Mouse (Mus musculus) left cerebral cortex, postnatal 10 days (tissue): Measurements from ENCODE around the gene Zfp747. TPM values are rescaled to one million over a fixed set of nuclear protein-coding genes. Genes with fewer than 3 reads are reported as not detected.
"Not testable (repeated sequence)": the region's sequence is repeated elsewhere in the genome, so short reads cannot be mapped to it uniquely, and the experiment has no call there.

Experiments
- DNase-seq, 2 experiments: peaks; one replicate each; pipeline ENCODE4 v3.0.0; 2021 to 2022; ENCODE audit warnings: low spot score in 2 of 2, mixed read lengths in 1 of 2; ENCODE audit errors: extremely low spot score in 1 of 2
- intact Hi-C: fragments of 180-260 bp; cut with DNase I; formaldehyde crosslinking; loops from one replicate; pipeline ENCODE4 v1.15.1; 2025
- total RNA-seq, 2 experiments: library from RNA; stranded (reverse); gene quantifications; 2 replicates each; pipeline ENCODE4 v1.2.3; 2021

Zfp747 gene
- 1 to 10 TPM; 7.2 to 7.8 TPM for total RNA-seq

DNA sequence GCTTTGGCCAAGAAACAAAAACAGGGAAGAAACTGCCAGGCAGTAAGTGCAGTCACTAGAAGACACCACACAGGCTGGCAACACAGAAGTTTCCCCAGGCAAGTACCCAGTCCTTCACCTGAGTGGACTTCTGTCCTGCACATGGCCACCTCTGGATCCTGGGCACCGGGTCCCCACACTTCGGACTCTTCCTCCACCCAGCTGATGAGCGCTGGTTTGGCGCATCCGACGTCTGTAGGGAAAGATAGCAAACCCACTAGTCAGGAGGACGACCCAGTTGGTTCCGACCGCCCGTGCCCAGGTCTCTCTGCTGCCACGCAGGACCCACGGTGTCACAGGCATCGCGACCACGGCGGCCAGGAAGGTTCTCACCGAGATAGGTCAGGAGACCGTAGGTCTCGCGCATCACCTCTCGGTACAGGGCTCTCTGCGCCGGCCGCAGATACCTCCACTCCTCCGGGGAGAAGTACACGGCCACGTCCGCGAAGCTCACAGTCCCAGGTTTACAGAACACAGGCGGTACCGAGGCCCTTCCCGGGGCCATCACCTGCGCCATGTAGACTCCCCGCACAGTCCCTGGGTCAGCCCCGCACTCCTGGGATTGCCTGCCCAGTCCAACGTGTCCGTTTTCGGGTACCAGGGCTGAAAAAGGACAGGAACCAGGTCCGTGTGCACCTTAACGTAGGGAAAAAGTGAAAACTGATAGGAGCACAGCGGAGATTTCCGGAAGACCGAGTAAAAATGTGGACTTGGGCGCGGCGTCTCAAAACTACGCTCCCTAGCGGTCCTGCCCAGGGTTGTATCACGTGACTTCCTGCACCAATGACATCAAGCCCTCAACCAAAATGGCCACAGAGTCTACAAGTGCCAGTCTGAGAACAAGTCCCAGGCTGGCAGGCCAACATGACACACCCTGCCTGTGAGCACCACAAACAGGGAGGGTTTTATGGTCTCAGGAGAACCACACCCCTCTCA is at the start of gene Zfp747:
Gene Zfp747, minus strand, starts transcription at position 780 of the 975 bp plus-strand sequence.
- peak; percentile 91 to 93 for DNase-seq
- intact Hi-C loops: not testable (repeated sequence)

- no peak for DNase-seq
- intact Hi-C loops: no loop called here
These were observed 49.4 kb upstream of the Zfp747 start for GRCm38 (mm10) chr7:127425291-127425690.

DNA sequence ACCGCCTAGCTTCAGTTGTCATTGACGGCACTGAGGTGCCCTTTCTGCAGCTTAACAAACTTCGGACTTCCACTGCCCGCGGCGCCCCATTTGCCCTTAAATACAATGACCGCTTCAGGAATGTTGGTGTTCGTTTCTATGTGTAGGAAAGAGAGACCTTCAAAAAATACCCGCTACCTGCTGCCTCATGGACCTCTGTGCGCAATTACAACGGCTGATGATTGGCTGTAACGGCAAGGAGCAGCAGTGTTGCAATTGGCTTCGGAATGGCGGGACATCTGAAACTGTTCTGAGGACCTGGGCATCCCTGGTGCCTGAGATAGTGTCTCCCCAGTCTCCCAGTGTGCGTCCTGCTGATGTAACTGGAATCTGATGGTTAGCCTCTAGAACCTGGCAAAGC is 46.4 kb upstream of the Zfp747 start:
- intact Hi-C loops: no loop called here
- DNase-seq: peak; percentile 37 to 39

DNA sequence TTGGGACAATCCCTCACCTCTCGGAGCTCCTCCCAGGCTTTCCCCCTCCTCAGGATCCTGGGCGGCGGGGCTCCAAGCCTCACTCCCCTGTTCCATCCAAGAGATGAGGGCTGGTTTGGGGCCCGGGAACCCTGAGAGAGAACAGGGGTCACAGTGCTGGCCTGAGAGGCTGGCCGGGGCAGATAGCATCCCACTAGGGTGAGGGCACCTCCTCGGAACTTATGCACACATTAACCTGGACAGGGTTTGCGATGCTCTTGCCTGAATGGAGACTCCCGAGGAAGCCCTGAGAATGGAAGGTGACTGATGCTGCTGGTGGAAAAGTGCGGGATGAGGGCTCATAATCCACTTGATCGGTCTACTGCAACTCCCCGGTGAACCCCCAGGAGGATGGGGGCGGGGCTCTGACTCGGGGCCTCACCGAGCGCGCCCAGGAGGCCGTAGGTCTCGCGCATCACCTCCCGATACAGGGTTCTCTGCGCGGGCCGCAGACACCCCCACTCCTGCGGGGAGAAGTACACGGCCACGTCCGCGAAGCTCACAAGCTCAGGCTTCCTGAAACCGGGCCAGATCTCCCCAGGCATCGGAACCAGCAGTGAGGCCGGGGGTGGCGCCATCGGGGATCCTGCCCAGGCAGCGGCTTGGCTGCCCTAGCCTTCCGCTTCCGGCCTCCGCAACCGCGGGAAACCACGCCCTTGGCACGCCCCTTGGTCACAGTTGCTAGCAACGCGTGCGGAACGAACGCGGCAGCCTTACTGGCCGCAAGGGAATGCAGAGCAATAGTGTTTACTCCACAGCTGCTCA is 45.7 kb upstream of the Zfp747 start, which contains the start of gene Zfp688:
Gene Zfp688, minus strand, starts transcription at position 681 of the 804 bp plus-strand sequence.
- intact Hi-C loops: no loop called here
- peak; percentile 84 to 97 for DNase-seq

GRCm38 (mm10) chr7:127411418-127411817 is 35.6 kb upstream of the Zfp747 start:
- DNase-seq: no peak
- intact Hi-C loops: no loop called here

GRCm38 (mm10) chr7:127406002-127406987 is 30.4 kb upstream of the Zfp747 start, which contains the start of gene Zfp764:
TSS of gene Zfp764 (minus strand) at chr7:127406822.
- intact Hi-C loops: not testable (repeated sequence)
- peak; percentile 81 to 90 for DNase-seq

GRCm38 (mm10) chr7:127404101-127404500 is 28.3 kb upstream of the Zfp747 start:
- intact Hi-C loops, DNase-seq: not testable (repeated sequence)

DNA sequence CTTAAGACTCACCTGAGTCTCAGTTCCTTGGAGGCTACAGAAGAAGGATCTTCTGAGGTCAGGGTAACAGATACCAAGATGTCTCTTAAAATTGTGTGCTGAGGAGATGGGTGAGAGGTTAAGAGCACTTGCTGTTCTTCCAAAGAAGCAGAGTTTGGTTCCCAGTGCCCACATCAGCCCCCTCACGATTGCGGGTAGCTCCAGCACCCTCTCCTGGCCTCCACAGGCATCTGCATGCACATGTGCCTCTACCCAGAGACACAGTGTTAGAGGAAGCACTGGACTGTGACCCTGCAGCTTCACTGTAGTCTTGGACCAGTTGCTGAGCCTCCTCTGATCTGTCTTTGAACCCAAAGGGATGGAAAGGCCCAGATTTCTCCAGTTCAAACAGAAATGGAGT is 27.1 kb upstream of the Zfp747 start:
- intact Hi-C loops: no loop called here

GRCm38 (mm10) chr7:127400355-127400754 is 24.5 kb upstream of the Zfp747 start:
- intact Hi-C loops: no loop called here
- DNase-seq: no peak

More for the DNA sequence above, 27.1 kb upstream of the Zfp747 start:
- DNase-seq: no peak

DNA sequence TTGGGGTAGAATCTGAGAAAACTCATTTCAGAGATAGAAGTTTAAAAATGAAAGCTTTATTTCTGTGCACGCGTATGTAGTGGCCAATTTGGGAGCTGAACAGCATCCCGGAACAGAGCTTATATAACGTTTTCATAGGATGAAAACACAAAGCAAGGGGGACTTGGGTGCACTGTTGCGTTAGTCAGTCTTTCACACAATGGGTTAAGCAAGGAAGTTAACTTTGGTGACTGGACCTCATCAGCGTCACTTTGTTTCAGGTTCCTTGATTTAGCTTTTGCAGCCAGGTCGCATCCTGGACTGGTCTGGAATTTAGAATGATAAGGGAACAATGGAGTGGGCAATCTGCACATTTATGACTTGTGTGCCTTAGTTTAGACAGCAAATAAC is 18.1 kb upstream of the Zfp747 start:
- intact Hi-C loops: no loop called here
- DNase-seq: no peak

GRCm38 (mm10) chr7:127393157-127393943 is 17.5 kb upstream of the Zfp747 start, which contains the start of gene E430018J23Rik:
TSS of gene E430018J23Rik (minus strand) at chr7:127393629.
- intact Hi-C loops: no loop called here
- DNase-seq: peak; percentile 97

DNA sequence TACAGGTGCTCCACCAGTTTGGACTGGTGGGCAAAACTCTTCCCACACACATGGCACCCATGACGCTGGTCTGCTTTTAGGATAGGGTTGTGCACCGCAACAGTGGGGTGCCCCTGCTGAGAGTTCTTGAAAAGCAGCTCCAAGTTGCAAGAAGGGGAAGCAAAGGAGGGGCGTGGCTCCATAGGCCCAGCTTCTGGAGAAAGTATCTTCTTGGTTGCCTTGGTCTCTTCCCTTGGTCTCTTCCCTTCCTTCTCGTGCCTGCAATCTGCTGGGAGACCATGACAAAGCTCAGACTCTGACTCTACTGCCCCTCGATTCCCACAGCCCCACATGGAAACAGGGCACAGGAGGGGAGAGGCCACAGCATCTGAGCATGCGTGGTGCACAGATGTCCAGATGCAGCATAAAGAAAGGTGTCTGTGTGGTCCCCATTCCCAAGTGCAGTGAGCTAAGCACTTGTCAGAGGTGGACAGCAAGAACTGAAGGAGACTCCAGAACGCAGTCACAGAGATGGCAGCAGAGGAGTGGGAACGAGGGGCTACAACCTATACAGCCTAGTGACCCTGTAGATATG is 16.5 kb upstream of the Zfp747 start:
- no peak for DNase-seq
- intact Hi-C loops: no loop called here

- no peak for DNase-seq
- intact Hi-C loops: no loop called here
These were observed 15.7 kb upstream of the Zfp747 start for GRCm38 (mm10) chr7:127391538-127391937.

- intact Hi-C loops: no loop called here
- DNase-seq: no peak
These were observed 14.5 kb upstream of the Zfp747 start for GRCm38 (mm10) chr7:127390306-127390705.

- DNase-seq, intact Hi-C loops: not testable (repeated sequence)
These were observed 12.4 kb upstream of the Zfp747 start for GRCm38 (mm10) chr7:127388201-127388600.

GRCm38 (mm10) chr7:127386641-127387392 is 11.0 kb upstream of the Zfp747 start, which contains the start of gene 9130019O22Rik:
TSS of gene 9130019O22Rik (minus strand) at chr7:127387166.
- DNase-seq: peak; percentile 90 to 93
- intact Hi-C loops: no loop called here
